Mouse (Mus musculus) gastrocnemius, adult 8-10 months (tissue): ENCODE data around the gene Cwf19l1. TPM values are rescaled to one million over a fixed set of nuclear protein-coding genes. Genes with fewer than 3 reads are reported as not detected.

Experiments
- DNase-seq, 2 experiments: peaks; one replicate each; pipeline ENCODE4 v3.0.0; 2022; ENCODE audit warnings: low spot score in 2 of 2
- total RNA-seq, 4 experiments: library from RNA; stranded (reverse); gene quantifications; 2 replicates each; pipeline ENCODE4 v1.2.4; 2022

Cwf19l1 gene
- total RNA-seq, 4 experiments from 2014 or later, result 6.3 to 8.0 (median 6.5) TPM

- no peak for DNase-seq
These were observed 71.9 kb downstream of the Cwf19l1 start for GRCm38 (mm10) chr19:44063773-44064172.

DNA sequence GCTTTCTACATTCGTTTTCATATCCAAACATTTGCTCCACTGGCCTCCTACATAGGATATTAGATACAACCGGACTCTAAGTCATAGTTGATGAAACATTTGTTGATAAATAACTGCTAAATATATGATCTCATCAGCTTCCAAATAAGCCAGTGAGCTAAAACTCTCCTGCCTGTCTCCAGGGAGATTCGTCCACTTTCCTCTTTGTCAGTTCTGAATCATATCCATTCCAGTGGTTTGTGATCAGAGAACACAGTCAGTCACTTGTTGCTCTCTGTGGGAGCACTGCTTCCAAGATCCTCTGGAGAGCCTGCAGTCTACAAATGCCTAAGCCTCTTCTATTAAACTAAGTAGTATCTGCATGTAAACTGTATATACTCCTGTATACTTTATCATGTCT lies 75.5 kb downstream of the Cwf19l1 start:
- DNase-seq, result no peak

Other genes starting within 250 kb of the Cwf19l1 start
- 10 to 100 TPM; 10.9 to 13.2 (median 12.2) TPM for gene Dnmbp, start 195.7 kb downstream of the Cwf19l1 start, total RNA-seq
- under 1 TPM in 3 of 4 experiments, not detected in 1; 0.16 to 0.31 (median 0.17) TPM for gene Cpn1, start 149.3 kb downstream of the Cwf19l1 start, total RNA-seq
- gene Cyp2c23, start 106.7 kb downstream of the Cwf19l1 start, total RNA-seq, result under 1 TPM in 2 of 4 experiments, not detected in 2; 0.20 to 0.35 TPM
- 1 to 10 TPM; 3.3 to 5.6 (median 4.5) TPM for gene Erlin1, start 66.1 kb downstream of the Cwf19l1 start, total RNA-seq
- gene Chuk, start 28.4 kb downstream of the Cwf19l1 start, total RNA-seq, result 10 to 100 TPM; 11.9 to 18.3 (median 14.9) TPM
- 10 to 100 TPM; 13.0 to 16.2 (median 14.0) TPM for gene Bloc1s2, start 10.6 kb upstream of the Cwf19l1 start, total RNA-seq
- gene Pkd2l1, start 56.6 kb upstream of the Cwf19l1 start, total RNA-seq, result not detected
- gene Scd3, start 67.4 kb upstream of the Cwf19l1 start, total RNA-seq, result not detected
- gene Scd2, start 157.8 kb upstream of the Cwf19l1 start, total RNA-seq, result 1 to 10 TPM; 3.7 to 7.8 (median 7.1) TPM
- gene Scd4, start 197.2 kb upstream of the Cwf19l1 start, total RNA-seq, result under 1 TPM in 1 of 4 experiments, not detected in 3; 0.13 TPM